Mouse (Mus musculus): Measurements from ENCODE around the gene Pgpep1l. TPM values are rescaled to one million over a fixed set of nuclear protein-coding genes. Genes with fewer than 3 reads are reported as not detected.

Gene Pgpep1l
- polyA plus RNA-seq, 1 experiment from 2014 or later: not detected

DNA sequence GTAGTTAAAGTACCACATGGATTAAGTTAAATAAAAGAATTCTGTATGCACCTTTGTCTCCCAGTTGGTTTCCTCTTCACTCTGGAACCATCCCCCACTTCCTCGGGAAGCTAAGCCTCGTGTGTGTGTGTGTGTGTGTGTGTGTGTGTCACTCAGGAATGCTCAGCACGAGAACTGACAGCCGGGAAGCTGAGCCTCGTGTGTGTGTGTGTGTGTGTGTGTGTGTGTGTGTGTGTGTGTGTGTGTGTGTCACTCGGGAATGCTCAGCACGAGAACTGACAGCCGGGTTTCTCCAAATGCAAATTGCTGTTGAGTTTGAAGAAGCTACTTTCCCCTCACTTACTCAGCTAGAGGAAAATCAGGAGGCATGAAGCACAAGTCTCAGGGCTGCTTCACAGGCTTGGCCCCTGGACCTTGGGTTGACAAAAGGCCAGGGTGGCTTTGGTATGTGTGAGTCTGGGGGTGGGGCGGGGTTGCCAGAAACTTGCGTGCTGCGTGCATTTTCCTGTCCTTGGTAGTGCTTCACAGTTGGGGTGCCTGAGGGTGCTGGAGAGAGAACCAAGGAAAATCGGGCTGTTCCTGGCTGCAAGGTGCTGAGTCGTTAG is 30.3 kb downstream of the Pgpep1l start:
- peaks cover 7% of the 10 kb centered on the region; the same call in 1 of the 2 replicates for H3K4me1 ChIP-seq (ENCODE audit: control insufficient read depth, insufficient read depth, low read length)
- H3K4me3 ChIP-seq (ENCODE audit: low read length): no peak overlapping the region
- no peaks in the 10 kb centered on the region for H3K27me3 ChIP-seq (ENCODE audit: control insufficient read depth, insufficient read depth, low read length)
- H3K4me2 ChIP-seq (replicated peaks; ENCODE audit: low read depth, low read length): no peak overlapping the region
- peaks cover 14% of the 10 kb centered on the region for H3K36me3 ChIP-seq (ENCODE audit: control insufficient read depth, insufficient read depth, low read length)
- WGBS: 36% methylated on average over 13 of the region's 13 CpGs
- H3K9ac ChIP-seq (ENCODE audit: low read depth, low read length): no peak overlapping the region
- H3K9me3 ChIP-seq (ENCODE audit: control insufficient read depth, low read length): no peaks in the 10 kb centered on the region
- ATAC-seq (ENCODE audit: low FRiP score, low TSS enrichment): peak; percentile 20; the same call in 1 of the 2 replicates
- no peak overlapping the region for H3K27ac ChIP-seq (ENCODE audit: low read depth, low read length)

DNA sequence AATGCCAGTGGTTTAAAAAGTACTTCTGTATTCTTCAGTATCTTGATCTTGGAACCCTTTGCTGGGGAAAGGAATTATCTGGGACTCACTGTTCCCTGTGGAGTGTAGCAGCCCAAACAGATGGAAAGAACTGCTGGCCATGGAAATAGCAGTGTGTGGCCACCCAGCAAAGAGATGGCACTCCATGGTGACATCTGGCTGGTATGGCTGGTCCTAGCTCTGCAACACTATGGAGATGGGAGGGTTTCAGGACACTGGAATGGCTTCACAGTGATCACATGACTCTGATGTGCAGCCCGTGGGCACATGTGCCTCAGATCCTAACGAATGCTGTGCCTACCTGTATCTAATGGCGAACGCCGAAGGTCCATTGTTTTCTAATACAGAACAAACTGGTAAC is 31.5 kb downstream of the Pgpep1l start:
- H3K4me3 ChIP-seq (ENCODE audit: low read length): no peak overlapping the region
- peaks cover 18% of the 10 kb centered on the region for H3K36me3 ChIP-seq (ENCODE audit: control insufficient read depth, insufficient read depth, low read length)
- no peak overlapping the region for H3K4me2 ChIP-seq (replicated peaks; ENCODE audit: low read depth, low read length)
- no peak for ATAC-seq (ENCODE audit: low FRiP score, low TSS enrichment)
- H3K9me3 ChIP-seq (ENCODE audit: control insufficient read depth, low read length): no peaks in the 10 kb centered on the region
- peaks cover 9% of the 10 kb centered on the region; the same call in 1 of the 2 replicates for H3K4me1 ChIP-seq (ENCODE audit: control insufficient read depth, insufficient read depth, low read length)
- H3K27me3 ChIP-seq (ENCODE audit: control insufficient read depth, insufficient read depth, low read length): no peaks in the 10 kb centered on the region
- H3K27ac ChIP-seq (ENCODE audit: low read depth, low read length): no peak overlapping the region
- no peak overlapping the region for H3K9ac ChIP-seq (ENCODE audit: low read depth, low read length)
- 91% methylated on average over 5 of the region's 5 CpGs for WGBS

DNA sequence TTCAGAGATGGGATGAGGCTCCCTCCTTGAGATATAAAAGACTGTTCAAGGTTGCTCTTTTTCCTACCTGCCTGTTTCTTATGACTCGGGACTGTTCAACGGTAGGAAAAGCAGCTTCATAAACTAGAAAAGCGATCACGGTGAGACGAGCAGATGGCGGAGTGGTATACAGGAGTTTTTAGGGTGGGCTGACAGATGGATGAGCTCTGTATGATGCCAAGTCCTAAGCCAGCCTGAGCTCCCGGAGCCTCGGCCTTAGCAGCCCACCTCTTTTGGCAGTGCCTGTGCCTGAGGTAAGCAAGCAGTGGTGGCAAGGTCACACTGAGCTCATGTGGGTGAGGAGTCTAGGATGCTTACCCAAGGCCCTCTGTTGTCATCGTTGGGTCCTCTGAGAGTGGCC is 33.2 kb downstream of the Pgpep1l start:
- peaks cover 33% of the 10 kb centered on the region for H3K36me3 ChIP-seq (ENCODE audit: control insufficient read depth, insufficient read depth, low read length)
- H3K4me3 ChIP-seq (ENCODE audit: low read length): no peak overlapping the region
- WGBS: 95% methylated on average over 9 of the region's 9 CpGs
- H3K4me1 ChIP-seq (ENCODE audit: control insufficient read depth, insufficient read depth, low read length): peaks cover 9% of the 10 kb centered on the region; the same call in 1 of the 2 replicates
- no peaks in the 10 kb centered on the region for H3K27me3 ChIP-seq (ENCODE audit: control insufficient read depth, insufficient read depth, low read length)
- H3K9ac ChIP-seq (ENCODE audit: low read depth, low read length): no peak overlapping the region
- no peak overlapping the region for H3K4me2 ChIP-seq (replicated peaks; ENCODE audit: low read depth, low read length)
- H3K27ac ChIP-seq (ENCODE audit: low read depth, low read length): no peak overlapping the region
- no peak for ATAC-seq (ENCODE audit: low FRiP score, low TSS enrichment)
- no peaks in the 10 kb centered on the region for H3K9me3 ChIP-seq (ENCODE audit: control insufficient read depth, low read length)

DNA sequence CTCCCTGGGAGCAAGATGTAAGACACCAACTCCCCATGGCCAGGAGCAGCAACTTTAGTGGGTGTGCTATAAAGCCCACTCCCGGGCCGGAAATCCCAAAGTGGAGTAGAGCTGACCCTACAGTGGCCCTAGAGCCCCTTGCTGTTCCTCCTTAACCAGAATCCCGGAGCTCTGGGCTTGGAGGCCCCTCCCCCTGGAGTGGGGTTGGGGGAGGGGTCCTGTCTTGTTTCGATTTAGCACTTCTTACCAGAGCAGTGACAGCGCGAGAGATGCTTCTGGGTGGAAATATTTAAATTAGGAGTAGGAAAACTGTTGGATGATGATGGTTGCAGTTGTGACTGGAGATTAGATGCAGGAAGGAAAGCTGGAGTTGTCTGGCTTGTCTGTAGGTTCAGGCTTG is 35.5 kb downstream of the Pgpep1l start:
- Histone ChIP-seq H3K9ac (ENCODE audit: low read depth, low read length) (no peak overlapping the region), H3K27ac (ENCODE audit: low read depth, low read length) (no peak overlapping the region), H3K36me3 (ENCODE audit: control insufficient read depth, insufficient read depth, low read length) (peaks cover 42% of the 10 kb centered on the region)

DNA sequence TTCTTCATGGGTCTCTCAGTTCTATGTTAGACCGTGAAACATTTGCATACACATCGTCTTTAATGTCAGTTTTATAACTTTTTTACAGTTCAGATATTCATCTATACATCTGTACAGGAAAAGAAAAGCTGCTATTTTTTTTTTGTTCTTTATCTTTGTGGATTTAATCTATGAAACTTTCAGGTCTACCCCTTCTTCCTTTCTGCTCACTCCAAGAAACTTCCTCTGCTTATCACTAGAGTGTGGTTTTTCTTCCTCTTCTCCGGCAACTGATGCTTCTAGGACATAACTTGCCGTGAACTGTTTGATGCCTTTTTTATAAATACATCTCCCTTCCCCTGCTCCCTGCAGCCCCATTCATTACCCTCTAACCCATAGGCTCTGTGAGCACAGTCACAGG is 36.4 kb downstream of the Pgpep1l start:
- no peak overlapping the region for H3K9ac ChIP-seq (ENCODE audit: low read depth, low read length)
- H3K9me3 ChIP-seq (ENCODE audit: control insufficient read depth, low read length): no peaks in the 10 kb centered on the region
- H3K36me3 ChIP-seq (ENCODE audit: control insufficient read depth, insufficient read depth, low read length): peaks cover 42% of the 10 kb centered on the region
- H3K4me1 ChIP-seq (ENCODE audit: control insufficient read depth, insufficient read depth, low read length): peaks cover 11% of the 10 kb centered on the region
- no peak overlapping the region for H3K27ac ChIP-seq (ENCODE audit: low read depth, low read length)
- ATAC-seq (ENCODE audit: low FRiP score, low TSS enrichment): no peak
- WGBS: 85% methylated on average over 4 of the region's 4 CpGs
- H3K27me3 ChIP-seq (ENCODE audit: control insufficient read depth, insufficient read depth, low read length): no peaks in the 10 kb centered on the region
- H3K4me3 ChIP-seq (ENCODE audit: low read length): no peak overlapping the region
- H3K4me2 ChIP-seq (replicated peaks; ENCODE audit: low read depth, low read length): no peak overlapping the region

More for the DNA sequence above, 35.5 kb downstream of the Pgpep1l start:
- no peak overlapping the region for H3K4me3 ChIP-seq (ENCODE audit: low read length)
- 31% methylated on average over 6 of the region's 6 CpGs for WGBS
- no peak overlapping the region for H3K4me2 ChIP-seq (replicated peaks; ENCODE audit: low read depth, low read length)
- ATAC-seq (ENCODE audit: low FRiP score, low TSS enrichment): no peak
- no peaks in the 10 kb centered on the region for H3K27me3 ChIP-seq (ENCODE audit: control insufficient read depth, insufficient read depth, low read length)
- no peaks in the 10 kb centered on the region for H3K9me3 ChIP-seq (ENCODE audit: control insufficient read depth, low read length)
- peaks cover 4% of the 10 kb centered on the region; the same call in 1 of the 2 replicates for H3K4me1 ChIP-seq (ENCODE audit: control insufficient read depth, insufficient read depth, low read length)

DNA sequence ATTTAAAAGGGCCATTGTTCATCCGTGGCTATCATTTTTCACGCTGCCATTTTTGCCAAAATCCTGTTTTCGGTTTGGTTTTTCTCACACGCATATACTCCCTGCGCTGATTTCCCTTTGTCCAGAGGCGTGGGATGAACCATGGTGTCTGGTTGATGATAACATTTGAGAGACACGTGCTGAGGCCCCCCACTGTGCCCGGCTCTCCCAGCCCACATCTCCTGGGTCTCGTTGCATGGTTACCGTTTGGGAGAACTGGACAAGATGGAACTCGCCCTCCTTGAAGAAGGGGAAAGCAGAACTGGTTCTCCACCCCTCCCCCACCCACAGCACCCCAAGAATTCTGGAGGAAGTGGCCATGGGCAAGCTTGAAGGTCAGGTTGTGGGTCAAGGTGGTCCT is 37.0 kb downstream of the Pgpep1l start:
- Histone ChIP-seq H3K4me1 (ENCODE audit: control insufficient read depth, insufficient read depth, low read length) (peaks cover 12% of the 10 kb centered on the region), H3K36me3 (ENCODE audit: control insufficient read depth, insufficient read depth, low read length) (peaks cover 43% of the 10 kb centered on the region), H3K4me3 (ENCODE audit: low read length) (no peak overlapping the region), H3K9ac (ENCODE audit: low read depth, low read length) (no peak overlapping the region), H3K27me3 (ENCODE audit: control insufficient read depth, insufficient read depth, low read length) (no peaks in the 10 kb centered on the region), H3K4me2 (replicated peaks; ENCODE audit: low read depth, low read length) (no peak overlapping the region), H3K27ac (ENCODE audit: low read depth, low read length) (no peak overlapping the region), H3K9me3 (ENCODE audit: control insufficient read depth, low read length) (no peaks in the 10 kb centered on the region)
- WGBS: 85% methylated on average over 11 of the region's 11 CpGs
- ATAC-seq (ENCODE audit: low FRiP score, low TSS enrichment): no peak

DNA sequence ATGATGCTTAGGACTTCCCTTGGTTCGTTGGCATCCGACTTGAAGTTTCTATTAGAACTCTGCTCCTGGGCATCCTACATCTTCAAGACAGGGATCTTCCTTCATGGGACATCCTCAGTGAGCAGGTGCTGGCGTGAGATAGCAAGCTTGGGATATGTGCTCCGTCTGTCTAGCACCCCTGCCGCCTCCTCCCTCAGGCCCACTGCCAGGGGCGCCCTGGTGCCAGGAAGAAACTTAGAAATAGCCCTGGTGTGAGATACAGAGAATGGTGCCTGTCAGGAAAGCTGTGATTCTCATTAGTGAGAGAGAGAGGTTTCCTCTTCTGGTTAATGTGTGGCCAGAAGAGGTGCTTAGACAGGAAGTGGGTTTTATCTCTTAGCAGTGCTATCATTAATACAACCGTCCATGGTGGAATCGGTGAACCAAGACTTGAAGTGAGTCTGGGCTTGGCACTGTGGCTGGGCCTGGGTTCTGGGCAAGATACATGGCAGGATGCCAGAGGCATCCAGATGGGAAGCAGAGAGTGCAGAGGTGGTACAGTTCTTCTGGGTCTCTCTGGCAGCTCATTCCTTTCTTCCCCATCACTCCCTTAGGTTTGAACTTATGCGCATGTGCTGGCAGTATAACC is 38.5 kb downstream of the Pgpep1l start:
- peaks cover 37% of the 10 kb centered on the region for H3K36me3 ChIP-seq (ENCODE audit: control insufficient read depth, insufficient read depth, low read length)
- no peaks in the 10 kb centered on the region for H3K27me3 ChIP-seq (ENCODE audit: control insufficient read depth, insufficient read depth, low read length)
- no peak overlapping the region for H3K27ac ChIP-seq (ENCODE audit: low read depth, low read length)
- no peak overlapping the region for H3K4me2 ChIP-seq (replicated peaks; ENCODE audit: low read depth, low read length)
- H3K4me3 ChIP-seq (ENCODE audit: low read length): no peak overlapping the region
- WGBS: 81% methylated on average over 9 of the region's 9 CpGs
- ATAC-seq (ENCODE audit: low FRiP score, low TSS enrichment): no peak
- peaks cover 12% of the 10 kb centered on the region for H3K4me1 ChIP-seq (ENCODE audit: control insufficient read depth, insufficient read depth, low read length)
- no peaks in the 10 kb centered on the region for H3K9me3 ChIP-seq (ENCODE audit: control insufficient read depth, low read length)
- no peak overlapping the region for H3K9ac ChIP-seq (ENCODE audit: low read depth, low read length)

DNA sequence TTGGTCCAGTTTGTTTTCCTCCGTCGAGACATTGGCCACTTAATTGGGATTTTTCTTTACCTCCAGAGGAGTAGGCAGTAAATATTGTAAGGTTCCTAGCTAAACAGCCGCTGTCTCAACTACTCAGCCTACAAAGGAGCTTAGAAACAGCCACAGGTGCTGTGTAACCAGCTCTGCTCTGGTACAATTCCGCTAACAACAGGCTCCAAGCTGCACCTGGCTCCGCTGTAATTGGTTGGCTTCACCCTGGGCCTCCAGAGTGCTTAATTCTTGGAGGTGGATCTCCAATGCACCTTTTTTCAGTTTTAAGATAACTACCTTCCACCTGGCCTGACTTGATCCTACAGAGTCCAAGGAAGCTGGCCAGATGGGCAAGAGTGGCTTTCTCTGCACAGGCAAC is 40.0 kb downstream of the Pgpep1l start:
- 0 out of 2 replicates have a peak overlapping the region, but pooled peaks have one; percentile 78 for H3K27ac ChIP-seq (ENCODE audit: low read depth, low read length)
- H3K4me2 ChIP-seq (replicated peaks; ENCODE audit: low read depth, low read length): no peak overlapping the region
- 87% methylated on average over 5 of the region's 5 CpGs for WGBS
- no peak overlapping the region for H3K4me3 ChIP-seq (ENCODE audit: low read length)
- H3K4me1 ChIP-seq (ENCODE audit: control insufficient read depth, insufficient read depth, low read length): peaks cover 12% of the 10 kb centered on the region
- no peaks in the 10 kb centered on the region for H3K9me3 ChIP-seq (ENCODE audit: control insufficient read depth, low read length)
- ATAC-seq (ENCODE audit: low FRiP score, low TSS enrichment): no peak
- no peak overlapping the region for H3K9ac ChIP-seq (ENCODE audit: low read depth, low read length)
- H3K36me3 ChIP-seq (ENCODE audit: control insufficient read depth, insufficient read depth, low read length): peaks cover 43% of the 10 kb centered on the region
- no peaks in the 10 kb centered on the region for H3K27me3 ChIP-seq (ENCODE audit: control insufficient read depth, insufficient read depth, low read length)

DNA sequence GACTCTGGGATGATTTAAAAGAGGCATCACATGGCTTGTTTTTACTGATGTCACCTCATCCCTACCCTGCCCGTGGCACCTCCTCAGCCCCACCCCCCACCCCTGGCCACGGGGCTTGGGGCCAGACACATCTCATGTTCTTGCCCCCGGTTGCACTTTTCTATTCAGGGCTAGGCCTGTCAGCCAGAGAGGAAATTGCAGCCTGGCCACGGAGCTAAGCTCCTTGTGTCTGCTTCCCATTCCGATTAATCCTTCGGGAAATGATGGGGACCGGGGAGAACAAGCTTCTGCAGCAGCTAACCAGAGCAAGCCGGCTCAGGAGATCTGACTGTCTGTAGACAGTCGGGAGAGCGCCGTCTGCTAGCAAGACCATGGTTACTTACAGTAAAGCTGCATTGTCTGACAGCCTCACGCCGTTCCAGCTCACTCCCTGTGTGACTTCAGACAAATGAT is 40.7 kb downstream of the Pgpep1l start:
- Histone ChIP-seq H3K4me1 (ENCODE audit: control insufficient read depth, insufficient read depth, low read length) (peaks cover 9% of the 10 kb centered on the region), H3K36me3 (ENCODE audit: control insufficient read depth, insufficient read depth, low read length) (peaks cover 48% of the 10 kb centered on the region), H3K27ac (ENCODE audit: low read depth, low read length) (peak overlapping the region; percentile 78; the same call in 1 of the 2 replicates), H3K4me3 (ENCODE audit: low read length) (no peak overlapping the region), H3K27me3 (ENCODE audit: control insufficient read depth, insufficient read depth, low read length) (no peaks in the 10 kb centered on the region), H3K9me3 (ENCODE audit: control insufficient read depth, low read length) (no peaks in the 10 kb centered on the region), H3K9ac (ENCODE audit: low read depth, low read length) (no peak overlapping the region), H3K4me2 (replicated peaks; ENCODE audit: low read depth, low read length) (no peak overlapping the region)
- 26% methylated on average over 13 of the region's 13 CpGs for WGBS
- peak; percentile 86 for ATAC-seq (ENCODE audit: low FRiP score, low TSS enrichment)

Measured in kidney, embryonic 14.5 days (tissue).